Comparison of ENCODE assay signal across 13 mouse cellular contexts in the genomic region with DNA sequence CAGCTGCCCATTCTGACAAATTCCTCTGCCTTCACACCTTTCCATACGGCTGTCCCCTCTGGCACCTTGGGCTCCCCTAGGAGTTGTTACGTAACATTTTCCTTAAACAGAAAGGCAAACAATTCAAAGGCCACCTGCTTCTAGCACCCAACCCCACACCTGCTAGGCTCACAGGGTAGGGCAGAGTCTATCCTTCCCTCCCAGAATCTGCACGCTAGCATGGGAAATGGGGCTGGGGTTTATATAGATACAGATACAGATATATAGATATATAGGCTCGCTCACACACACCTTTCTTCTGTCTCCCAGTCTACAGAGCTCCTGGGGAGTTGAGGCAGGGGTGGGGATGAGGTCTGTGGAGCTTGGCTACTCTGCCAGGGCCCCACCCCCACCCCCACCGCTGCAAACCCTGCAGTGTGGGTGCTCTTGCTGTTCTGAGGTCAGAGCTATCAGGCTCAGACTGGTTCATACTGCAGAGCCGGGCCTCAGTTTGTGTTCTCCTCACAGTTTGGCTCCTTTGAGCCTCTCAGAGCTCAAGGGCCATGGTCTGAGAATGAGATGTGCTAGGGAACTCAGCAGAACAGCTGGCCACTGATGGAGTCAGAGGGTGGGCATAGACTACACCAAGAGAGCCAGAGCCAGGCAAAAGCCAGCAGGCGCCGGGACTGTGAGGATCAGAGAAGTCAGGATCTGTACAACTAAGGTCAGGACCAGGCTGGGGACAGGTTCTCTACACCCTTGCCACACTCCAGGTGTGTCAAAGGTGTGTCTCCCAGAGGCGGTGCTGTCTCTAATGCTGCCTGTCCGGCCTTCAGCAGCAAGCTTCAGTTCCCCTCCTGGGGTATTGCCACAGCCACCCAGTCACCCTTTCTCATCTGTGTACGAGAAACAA. TPM values are rescaled to one million over a fixed set of nuclear protein-coding genes. Genes with fewer than 3 reads are reported as not detected.
DNase-seq lines count a peak whose midpoint lies in the region; ATAC-seq lines count a peak whose summit lies in the region.
"Had no signal": no experiment of that assay in that cellular context is flagged by ENCODE, and none has a peak within 500 bp of the region (broad histone marks: within the 10 kb centered on the region; RNA-seq: fewer than 3 reads in every experiment).

No protein-coding gene starts in this region.

- intact Hi-C loops in left cerebral cortex, postnatal 4 days (cut with DNase I), result no loop called here

- H3K9ac ChIP-seq in liver, embryonic 16.5 days (ENCODE audit: low read depth, low read length), result no peak overlapping the region
- H3K9ac ChIP-seq in liver, embryonic 12.5 days, result no peak overlapping the region
- H3K9ac ChIP-seq: embryonic facial prominence, embryonic 13.5 days; forebrain, embryonic 13.5 days had no signal

- WGBS in liver, embryonic 16.5 days (ENCODE audit: insufficient replicate concordance), result 51% methylated on average over 11 of the region's 11 CpGs
- WGBS in liver, embryonic 12.5 days (ENCODE audit: insufficient replicate concordance), result 51% methylated on average over 11 of the region's 11 CpGs

- peak; percentile 10; the same call in 1 of the 2 replicates for ATAC-seq in liver, embryonic 16.5 days (ENCODE audit: low read depth)
- no peak; the same call in 1 of the 2 replicates for ATAC-seq in liver, embryonic 12.5 days
- 0 out of 2 replicates have a peak, but pooled peaks have one; percentile 43 for ATAC-seq in erythroblast, adult 5-6 weeks (replicated peaks; ENCODE audit: low FRiP score, poor library complexity, severe bottlenecking)
- ATAC-seq: forebrain, embryonic 13.5 days; hindbrain, postnatal 0 days had no signal

- no peaks in the 10 kb centered on the region for H3K36me3 ChIP-seq in liver, embryonic 16.5 days (ENCODE audit: control insufficient read depth, insufficient read depth)
- no peaks in the 10 kb centered on the region for H3K36me3 ChIP-seq in liver, embryonic 12.5 days
- H3K36me3 ChIP-seq: embryonic facial prominence, embryonic 13.5 days had no signal

- H3K27me3 ChIP-seq in liver, embryonic 16.5 days (ENCODE audit: control insufficient read depth, insufficient read depth, low read depth, low read length), result no peaks in the 10 kb centered on the region
- peaks cover 9% of the 10 kb centered on the region; the same call in 1 of the 2 replicates for H3K27me3 ChIP-seq in liver, embryonic 12.5 days (replicated peaks)
- H3K27me3 ChIP-seq: embryonic facial prominence, embryonic 13.5 days; forebrain, embryonic 13.5 days had no signal

- DNase-seq in lung, postnatal 25 days (ENCODE audit: low spot score), result peak; percentile 53
- DNase-seq in thymus, postnatal 25 days, result peak; percentile 56
- DNase-seq in kidney, postnatal 14 days, result no peak
- DNase-seq in left cerebral cortex, postnatal 4 days, result no peak
- DNase-seq: adrenal gland, postnatal 36 days; heart, adult 2 months; layer of hippocampus, postnatal 36 days had no signal

- no peak overlapping the region for H3K4me2 ChIP-seq in liver, embryonic 16.5 days (ENCODE audit: low read depth, low read length)
- no peak overlapping the region for H3K4me2 ChIP-seq in liver, embryonic 12.5 days
- H3K4me2 ChIP-seq: embryonic facial prominence, embryonic 13.5 days; forebrain, embryonic 13.5 days had no signal

- H3K4me3 ChIP-seq in liver, embryonic 16.5 days (ENCODE audit: low read depth, low read length), result no peak overlapping the region
- no peak overlapping the region for H3K4me3 ChIP-seq in liver, embryonic 12.5 days
- H3K4me3 ChIP-seq: embryonic facial prominence, embryonic 13.5 days; forebrain, embryonic 13.5 days; heart, adult 2 months had no signal

- H3K9me3 ChIP-seq in liver, embryonic 16.5 days (replicated peaks; ENCODE audit: control insufficient read depth, low read length), result no peaks in the 10 kb centered on the region
- H3K9me3 ChIP-seq in liver, embryonic 12.5 days (replicated peaks), result no peaks in the 10 kb centered on the region
- H3K9me3 ChIP-seq: embryonic facial prominence, embryonic 13.5 days; forebrain, embryonic 13.5 days had no signal

- H3K27ac ChIP-seq in liver, embryonic 16.5 days (ENCODE audit: low read length), result peak overlapping the region; percentile 3; the same call in 1 of the 2 replicates
- no peak overlapping the region for H3K27ac ChIP-seq in liver, embryonic 12.5 days
- H3K27ac ChIP-seq: embryonic facial prominence, embryonic 13.5 days; forebrain, embryonic 13.5 days; heart, adult 2 months; hindbrain, postnatal 0 days had no signal

- peaks cover 17% of the 10 kb centered on the region for H3K4me1 ChIP-seq in liver, embryonic 16.5 days (ENCODE audit: control insufficient read depth, low read depth, low read length)
- H3K4me1 ChIP-seq in liver, embryonic 12.5 days, result peaks cover 43% of the 10 kb centered on the region

RNA-seq across cellular contexts. Expression of a gene that starts 22.4 kb away (rescaled TPM):
- polyA plus RNA-seq in liver, embryonic 16.5 days (2015; fragmentation: Nextera tagmentation; extraction: Ambion mirVana), result 211 and 250 TPM in 2 replicates
- polyA plus RNA-seq in liver, embryonic 12.5 days (2016; fragmentation: Nextera tagmentation; extraction: Ambion mirVana), result 284 and 296 TPM in 2 replicates
- total RNA-seq in erythroblast, adult 5-6 weeks (2015; ENCODE audit: low replicate concordance), result 197 and 222 TPM in 2 replicates
- total RNA-seq in erythroblast, adult 5-6 weeks (2017; ENCODE audit: low replicate concordance), result 204 and 248 TPM in 2 replicates
- 10 to 100 TPM; 21.7 to 24.1 TPM for total RNA-seq in left cerebral cortex, postnatal 4 days (2021)

Comparison
In these comparisons a context has a peak if more than half of its experiments do, and no peak if none do; other contexts are left out.
1. DNase-seq: peak in lung, postnatal 25 days (single experiment) and thymus, postnatal 25 days (single experiment); none in kidney, postnatal 14 days (single experiment) and left cerebral cortex, postnatal 4 days (single experiment).
2. RNA of a gene that starts 22.4 kb away (total RNA-seq): 197 to 248 TPM in erythroblast, adult 5-6 weeks; 21.7 to 24.1 TPM in left cerebral cortex, postnatal 4 days; every median in the first group is over 4 times any median in the second.